Mouse (Mus musculus): ENCODE data around the gene Arglu1. TPM values are rescaled to one million over a fixed set of nuclear protein-coding genes. Genes with fewer than 3 reads are reported as not detected.

Arglu1 gene
- polyA plus RNA-seq, 1 experiment from 2014 or later: 142 TPM

DNA sequence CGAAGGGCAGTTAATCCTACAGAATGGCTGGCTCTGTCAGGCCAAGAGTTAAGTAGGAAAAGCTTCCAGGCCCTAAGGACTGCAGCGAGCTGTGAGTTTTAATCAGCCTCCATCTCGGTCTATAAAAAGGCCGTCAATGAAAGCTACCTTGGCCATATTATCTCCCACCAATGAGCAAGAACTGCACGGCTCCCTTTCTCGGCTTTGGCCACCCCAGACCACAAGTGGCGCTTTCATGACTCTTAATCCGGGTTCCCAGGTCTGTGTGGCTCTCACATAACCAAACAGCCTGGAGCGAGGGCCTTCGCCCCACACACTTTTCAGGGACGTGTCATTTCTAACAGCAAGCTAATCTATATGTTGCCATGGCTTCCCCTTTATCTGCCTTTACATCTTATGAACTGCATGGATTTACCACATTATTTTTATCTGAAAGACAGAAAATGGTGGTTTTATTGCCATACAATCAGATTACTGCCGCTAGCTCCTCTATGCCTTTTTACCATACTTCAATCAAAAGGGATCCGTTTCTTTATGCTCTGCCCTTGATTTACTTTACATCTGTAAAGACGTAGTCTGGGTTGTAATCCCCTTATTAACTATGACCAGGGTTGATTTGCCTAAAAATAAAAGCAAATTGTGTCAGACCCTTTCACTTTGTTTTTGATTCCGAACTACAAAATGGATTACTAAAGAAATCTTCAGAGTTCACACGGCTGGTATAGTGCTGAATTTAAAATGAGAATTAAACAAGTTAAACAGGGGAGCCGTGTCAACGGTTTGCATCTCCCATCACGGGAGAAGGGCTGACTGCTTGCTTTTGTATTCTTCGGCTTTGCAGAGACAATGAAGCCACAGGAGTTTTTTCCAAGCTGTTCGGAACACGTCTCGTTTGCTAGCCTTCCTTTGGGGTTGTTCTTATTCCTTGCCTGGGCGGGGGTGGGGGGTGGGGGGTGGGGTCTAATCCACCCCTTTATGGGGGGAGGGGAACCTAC lies 34.7 kb downstream of the Arglu1 start:
- Histone ChIP-seq H3K27me3 (ENCODE audit: low read depth, poor library complexity, severe bottlenecking) (peaks cover 60% of the 10 kb centered on the region), H3K27ac (replicated peaks) (peak overlapping the region; percentile 46; the same call in 1 of the 2 replicates), H3K9me3 (replicated peaks) (no peaks in the 10 kb centered on the region), H3K4me3 (peak overlapping the region; percentile 93), H3K36me3 (no peaks in the 10 kb centered on the region), H3K4me1 (peaks cover 93% of the 10 kb centered on the region)
- WGBS: 7% methylated on average over 24 of the region's 24 CpGs
- DNase-seq (ENCODE audit: low spot score): peak; percentile 78

DNA sequence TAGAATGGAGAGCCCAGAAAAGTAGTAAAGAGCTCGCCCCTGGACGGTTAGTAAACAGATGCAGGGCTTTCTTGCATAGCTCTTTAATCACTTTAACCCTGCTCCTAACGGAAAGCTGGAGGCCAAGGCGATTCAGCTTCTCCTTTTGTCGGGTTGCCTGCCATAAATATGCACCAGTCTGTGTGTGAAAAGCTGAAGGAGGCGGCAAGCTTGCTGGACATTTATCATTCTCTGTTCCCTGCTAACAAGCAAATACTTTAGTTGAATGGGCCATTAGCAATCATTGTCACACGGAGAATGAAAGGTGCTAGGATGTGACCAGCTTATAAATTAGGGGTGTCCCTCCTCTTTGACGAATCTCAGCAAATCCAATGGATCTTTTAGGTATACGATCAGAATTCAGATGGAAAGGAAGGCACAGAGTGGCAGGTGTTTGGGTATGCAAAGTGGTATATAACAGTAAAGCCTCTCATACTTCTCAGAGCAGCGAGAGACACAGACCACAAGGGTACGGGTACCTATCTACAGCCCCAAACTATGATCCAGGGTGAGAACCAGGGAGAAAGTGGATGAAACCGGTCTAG lies 36.3 kb downstream of the Arglu1 start:
- Histone ChIP-seq H3K27ac (replicated peaks) (no peak overlapping the region), H3K36me3 (peaks cover 11% of the 10 kb centered on the region), H3K27me3 (ENCODE audit: low read depth, poor library complexity, severe bottlenecking) (peaks cover 77% of the 10 kb centered on the region), H3K4me1 (peaks cover 96% of the 10 kb centered on the region), H3K4me3 (peak overlapping the region; percentile 21), H3K9me3 (replicated peaks) (no peaks in the 10 kb centered on the region)
- DNase-seq (ENCODE audit: low spot score): peak; percentile 22
- WGBS: 38% methylated on average over 12 of the region's 12 CpGs

DNA sequence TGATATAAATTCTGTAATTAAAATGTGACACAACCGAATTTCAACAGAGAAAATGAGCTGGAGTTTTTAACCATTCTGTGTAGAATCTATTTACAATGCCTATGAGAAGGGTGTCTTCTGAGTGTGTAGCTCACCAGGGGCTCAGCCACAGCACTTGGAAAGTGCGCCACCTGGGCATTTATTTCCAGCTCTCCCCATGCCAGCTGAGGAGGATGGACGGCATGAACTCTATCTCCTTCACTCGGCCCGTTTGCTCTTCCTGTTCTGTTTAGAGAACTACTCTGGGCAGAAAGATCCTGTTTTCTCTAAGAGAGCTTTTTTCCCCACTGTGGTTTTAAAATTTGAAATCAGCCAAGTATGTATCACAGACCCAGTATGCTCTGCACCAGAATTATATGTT lies 37.0 kb downstream of the Arglu1 start:
- WGBS: 72% methylated on average over 5 of the region's 5 CpGs
- peak overlapping the region; percentile 21; the same call in 1 of the 2 replicates for H3K4me3 ChIP-seq
- H3K27me3 ChIP-seq (ENCODE audit: low read depth, poor library complexity, severe bottlenecking): peaks cover 83% of the 10 kb centered on the region
- no peak for DNase-seq (ENCODE audit: low spot score)
- no peaks in the 10 kb centered on the region for H3K9me3 ChIP-seq (replicated peaks)
- H3K36me3 ChIP-seq: peaks cover 11% of the 10 kb centered on the region
- no peak overlapping the region for H3K27ac ChIP-seq (replicated peaks)
- H3K4me1 ChIP-seq: peaks cover 92% of the 10 kb centered on the region

DNA sequence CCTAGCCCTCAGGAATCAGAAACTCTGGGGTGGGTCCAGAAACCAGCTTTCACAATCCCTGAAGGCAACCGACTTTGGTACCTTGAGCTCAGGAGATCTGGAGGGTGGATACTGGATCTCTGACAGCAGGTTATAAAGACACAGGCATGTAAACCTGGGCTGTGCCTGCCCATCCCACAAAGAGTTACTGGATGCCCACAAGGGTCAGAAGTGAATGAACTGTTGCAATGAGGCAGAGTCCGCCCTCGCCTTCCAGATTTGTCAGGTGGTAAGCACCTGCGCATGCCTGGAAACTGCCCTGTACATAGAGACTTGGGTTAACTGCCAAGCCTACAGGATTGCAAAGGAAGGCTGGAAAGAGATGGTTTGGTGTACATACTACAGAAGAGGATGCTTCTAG lies 37.9 kb downstream of the Arglu1 start:
- peaks cover 82% of the 10 kb centered on the region for H3K4me1 ChIP-seq
- 96% methylated on average over 4 of the region's 4 CpGs for WGBS
- H3K27ac ChIP-seq (replicated peaks): no peak overlapping the region
- H3K9me3 ChIP-seq (replicated peaks): no peaks in the 10 kb centered on the region
- H3K36me3 ChIP-seq: peaks cover 11% of the 10 kb centered on the region
- peaks cover 88% of the 10 kb centered on the region for H3K27me3 ChIP-seq (ENCODE audit: low read depth, poor library complexity, severe bottlenecking)
- H3K4me3 ChIP-seq: no peak overlapping the region
- no peak for DNase-seq (ENCODE audit: low spot score)

DNA sequence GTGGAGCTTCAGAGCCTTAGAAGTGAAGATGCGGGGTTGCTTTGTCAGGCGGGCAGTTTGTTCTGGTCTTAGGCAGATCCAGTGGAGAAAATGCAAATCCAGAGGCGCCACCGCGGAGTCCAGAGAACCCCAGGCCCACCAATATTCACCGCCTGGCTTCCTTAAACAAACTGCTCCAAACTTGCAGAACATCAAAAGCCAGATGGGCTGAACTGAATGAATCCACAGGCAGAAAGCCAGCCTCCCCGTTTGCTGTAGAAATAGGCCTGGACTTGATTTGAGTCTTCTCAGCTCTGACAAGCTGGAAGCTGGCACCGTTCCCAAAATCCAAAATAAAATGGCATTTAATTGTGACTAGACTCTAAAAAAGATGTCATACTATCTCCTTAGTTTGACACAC lies 40.4 kb downstream of the Arglu1 start:
- 61% methylated on average over 8 of the region's 8 CpGs for WGBS
- Histone ChIP-seq H3K4me1 (peaks cover 58% of the 10 kb centered on the region), H3K4me3 (no peak overlapping the region), H3K36me3 (peaks cover 14% of the 10 kb centered on the region), H3K27me3 (ENCODE audit: low read depth, poor library complexity, severe bottlenecking) (peaks cover 100% of the 10 kb centered on the region), H3K9me3 (replicated peaks) (no peaks in the 10 kb centered on the region), H3K27ac (replicated peaks) (no peak overlapping the region)
- DNase-seq (ENCODE audit: low spot score): no peak

DNA sequence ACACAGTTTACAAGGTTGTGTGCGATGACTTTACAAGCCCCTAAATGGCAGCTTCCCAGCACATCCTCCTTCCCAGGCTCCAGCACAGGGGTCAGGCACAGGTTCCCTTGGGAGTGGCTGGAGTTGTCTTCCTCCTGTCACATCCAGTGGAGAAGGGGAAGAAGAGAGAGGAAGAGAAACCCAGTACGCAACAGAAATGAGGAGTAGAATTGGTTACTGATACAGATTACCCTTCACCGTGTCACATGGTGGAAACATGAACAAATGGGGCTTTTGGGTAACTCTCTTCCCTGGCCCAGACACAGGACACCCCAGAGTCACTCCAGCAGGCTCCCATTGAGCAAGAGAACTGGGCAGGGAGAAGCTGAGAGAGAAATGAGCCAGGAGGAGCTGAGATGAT lies 40.8 kb downstream of the Arglu1 start:
- Histone ChIP-seq H3K27me3 (ENCODE audit: low read depth, poor library complexity, severe bottlenecking) (peaks cover 99% of the 10 kb centered on the region), H3K9me3 (replicated peaks) (no peaks in the 10 kb centered on the region), H3K27ac (replicated peaks) (no peak overlapping the region), H3K4me3 (no peak overlapping the region), H3K4me1 (peaks cover 53% of the 10 kb centered on the region), H3K36me3 (peaks cover 14% of the 10 kb centered on the region)
- 92% methylated on average over 3 of the region's 3 CpGs for WGBS
- no peak for DNase-seq (ENCODE audit: low spot score)

DNA sequence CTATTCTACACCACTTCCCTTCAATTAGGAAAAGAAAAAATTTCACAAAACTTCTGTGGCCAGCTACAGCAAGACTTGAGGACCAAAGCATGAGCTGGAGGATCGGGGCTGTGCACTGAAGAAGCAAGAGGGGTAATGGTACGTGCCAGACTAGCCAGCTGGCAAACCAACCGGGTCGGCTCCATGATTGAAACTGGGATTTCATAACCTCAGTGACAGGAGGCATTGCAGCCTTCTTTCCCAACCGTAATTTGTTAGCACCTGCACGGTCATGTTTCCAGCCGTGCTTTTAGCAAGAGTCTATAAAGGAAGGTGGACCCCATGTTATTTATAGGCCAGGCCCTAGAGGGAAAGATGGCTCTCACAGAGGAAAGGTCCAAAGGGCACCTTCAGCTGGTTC lies 41.6 kb downstream of the Arglu1 start:
- Histone ChIP-seq H3K27ac (replicated peaks) (no peak overlapping the region), H3K36me3 (peaks cover 14% of the 10 kb centered on the region), H3K27me3 (ENCODE audit: low read depth, poor library complexity, severe bottlenecking) (peaks cover 99% of the 10 kb centered on the region), H3K4me1 (peaks cover 45% of the 10 kb centered on the region), H3K4me3 (no peak overlapping the region), H3K9me3 (replicated peaks) (no peaks in the 10 kb centered on the region)
- 93% methylated on average over 7 of the region's 7 CpGs for WGBS
- DNase-seq (ENCODE audit: low spot score): no peak

DNA sequence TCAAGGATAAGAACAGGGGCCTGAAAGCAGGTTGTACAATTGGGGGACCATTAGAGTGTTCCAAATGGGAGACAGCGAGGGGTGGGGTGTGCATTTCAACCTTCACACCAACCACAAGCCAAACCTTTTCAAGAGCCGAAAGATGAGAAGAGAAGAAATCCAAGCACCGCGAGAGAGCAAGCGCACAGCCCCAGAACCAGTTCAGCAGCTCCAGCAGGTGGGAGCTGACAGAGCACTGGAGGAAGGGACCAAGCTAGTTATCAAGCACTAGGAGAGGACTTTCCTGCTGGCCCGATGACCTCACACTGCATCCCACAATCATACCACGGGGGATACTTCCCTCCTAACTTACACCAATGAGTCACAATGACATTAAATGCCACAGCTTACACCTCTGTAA lies 42.5 kb downstream of the Arglu1 start:
- peaks cover 17% of the 10 kb centered on the region for H3K36me3 ChIP-seq
- no peaks in the 10 kb centered on the region for H3K9me3 ChIP-seq (replicated peaks)
- H3K27me3 ChIP-seq (ENCODE audit: low read depth, poor library complexity, severe bottlenecking): peaks cover 98% of the 10 kb centered on the region
- H3K27ac ChIP-seq (replicated peaks): no peak overlapping the region
- peaks cover 40% of the 10 kb centered on the region for H3K4me1 ChIP-seq
- no peak overlapping the region for H3K4me3 ChIP-seq
- DNase-seq (ENCODE audit: low spot score): no peak
- WGBS: 82% methylated on average over 7 of the region's 7 CpGs

DNA sequence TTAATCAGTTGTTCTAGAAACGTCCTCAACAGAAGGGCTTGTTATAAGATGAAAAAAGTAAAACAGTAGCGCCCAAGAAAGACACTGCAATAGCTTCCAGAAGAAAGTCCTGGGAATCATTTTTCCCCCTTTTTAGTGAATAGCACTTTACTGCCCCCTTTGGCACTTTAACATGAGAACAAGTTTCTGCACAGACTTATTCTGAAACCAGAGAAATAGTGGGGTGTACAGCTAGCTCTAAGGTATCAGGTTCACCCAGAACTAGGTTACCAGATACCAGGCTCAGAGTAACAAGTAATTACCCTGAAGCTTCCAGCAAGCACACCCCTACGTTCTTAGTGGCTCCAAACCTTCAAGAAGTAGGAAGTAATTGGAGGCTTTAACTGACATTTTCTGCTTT lies 43.0 kb downstream of the Arglu1 start:
- Histone ChIP-seq H3K4me3 (no peak overlapping the region), H3K27me3 (ENCODE audit: low read depth, poor library complexity, severe bottlenecking) (peaks cover 98% of the 10 kb centered on the region), H3K9me3 (replicated peaks) (no peaks in the 10 kb centered on the region), H3K27ac (replicated peaks) (no peak overlapping the region), H3K4me1 (peaks cover 39% of the 10 kb centered on the region), H3K36me3 (peaks cover 17% of the 10 kb centered on the region)
- no peak for DNase-seq (ENCODE audit: low spot score)
- WGBS: 81% methylated on average over 3 of the region's 3 CpGs

DNA sequence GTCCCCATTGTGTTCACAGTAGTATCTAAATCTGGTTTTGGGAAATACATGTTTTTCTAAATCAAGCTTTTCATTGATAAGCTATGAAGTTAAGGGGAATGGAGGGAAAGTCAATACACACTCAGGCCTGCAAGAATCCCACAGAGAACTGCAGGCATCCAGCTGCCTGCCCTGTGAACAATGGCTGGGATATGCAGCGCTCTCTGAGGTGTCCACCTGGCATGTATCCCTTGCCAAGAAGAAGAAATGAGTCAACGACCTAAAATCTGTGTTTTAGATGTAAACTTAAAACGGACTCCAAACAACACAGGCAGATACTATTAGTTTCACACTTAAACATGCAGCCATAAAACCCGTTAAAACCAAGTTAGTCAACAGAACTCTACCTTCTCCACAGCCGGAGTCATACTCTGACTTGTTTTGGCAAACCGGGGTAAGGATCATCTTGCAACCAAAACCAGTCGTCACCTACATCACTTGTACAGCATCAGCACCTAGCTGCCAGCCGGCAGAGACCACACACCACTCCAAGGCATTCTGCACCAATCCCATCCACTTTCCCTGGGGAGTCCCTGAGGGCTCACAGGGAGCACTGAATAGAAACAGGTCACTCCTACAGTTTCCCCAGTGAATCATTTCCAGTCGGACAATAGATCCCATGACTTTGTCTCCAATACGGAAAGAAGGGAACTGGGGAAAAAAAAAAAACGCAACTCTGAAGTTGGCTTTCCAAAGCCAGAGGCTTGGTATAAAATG lies 46.0 kb downstream of the Arglu1 start:
- peaks cover 73% of the 10 kb centered on the region for H3K27me3 ChIP-seq (ENCODE audit: low read depth, poor library complexity, severe bottlenecking)
- H3K27ac ChIP-seq (replicated peaks): no peak overlapping the region
- H3K4me1 ChIP-seq: peaks cover 34% of the 10 kb centered on the region
- 87% methylated on average over 11 of the region's 11 CpGs for WGBS
- DNase-seq (ENCODE audit: low spot score): no peak
- H3K36me3 ChIP-seq: peaks cover 9% of the 10 kb centered on the region
- no peak overlapping the region for H3K4me3 ChIP-seq
- H3K9me3 ChIP-seq (replicated peaks): no peaks in the 10 kb centered on the region

DNA sequence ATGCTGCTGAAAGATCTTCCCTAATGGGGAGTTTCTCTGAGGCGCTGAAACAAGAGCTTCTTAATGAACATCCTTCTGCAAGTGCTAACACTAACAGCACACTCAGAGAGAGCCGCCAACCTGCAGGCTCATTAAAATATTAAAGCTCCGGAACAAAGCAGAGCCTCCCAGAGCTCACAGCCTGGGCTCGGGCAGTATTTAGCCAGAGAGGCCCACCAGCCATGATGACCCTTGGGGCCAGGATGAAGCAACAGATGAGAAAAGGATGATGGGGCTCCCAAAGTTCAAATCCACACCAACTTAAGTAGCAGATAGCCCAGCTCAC lies 50.1 kb downstream of the Arglu1 start:
- H3K36me3 ChIP-seq: peaks cover 35% of the 10 kb centered on the region; the same call in 1 of the 2 replicates
- H3K27ac ChIP-seq (replicated peaks): 0 out of 2 replicates have a peak overlapping the region, but pooled peaks have one; percentile 33

DNA sequence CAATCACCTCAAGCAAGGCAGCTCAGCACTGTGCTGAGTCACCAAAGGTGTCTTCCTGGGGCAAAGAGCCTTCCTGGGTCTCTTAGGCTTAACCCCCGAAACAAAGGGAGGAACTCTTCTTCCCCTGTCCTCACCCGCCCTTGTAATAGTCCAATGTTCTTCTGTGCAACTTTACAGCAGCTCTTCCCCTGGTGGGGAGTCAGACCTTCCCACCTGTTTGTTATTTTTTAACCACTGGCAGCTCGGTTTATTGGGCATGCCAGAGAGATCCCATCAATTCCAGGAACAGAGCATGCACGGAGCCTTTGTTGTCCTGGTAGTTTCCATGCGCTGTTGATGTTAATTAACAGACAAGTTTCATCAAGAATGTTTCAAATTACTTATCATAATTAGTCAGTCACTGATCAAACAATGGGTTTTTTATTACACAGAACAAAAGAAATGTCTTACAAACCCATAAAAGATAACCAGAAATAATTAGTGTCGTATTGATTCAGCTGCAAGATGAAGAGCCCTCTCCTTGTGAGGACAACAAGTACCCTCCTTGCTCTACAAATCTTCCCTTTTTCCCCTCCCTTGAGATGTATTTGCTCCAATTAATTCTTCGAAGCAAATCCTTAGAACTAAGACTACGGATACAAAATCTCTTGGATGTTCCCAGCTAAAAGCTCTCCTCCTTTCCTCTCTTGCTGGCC lies 50.6 kb downstream of the Arglu1 start:
- 45% methylated on average over 8 of the region's 8 CpGs for WGBS
- 0 out of 2 replicates have a peak overlapping the region, but pooled peaks have one; percentile 33 for H3K27ac ChIP-seq (replicated peaks)

More for the DNA sequence above, 50.1 kb downstream of the Arglu1 start:
- H3K4me1 ChIP-seq: peaks cover 30% of the 10 kb centered on the region
- DNase-seq (ENCODE audit: low spot score): peak; percentile 22
- H3K4me3 ChIP-seq: no peak overlapping the region
- H3K9me3 ChIP-seq (replicated peaks): no peaks in the 10 kb centered on the region
- peaks cover 46% of the 10 kb centered on the region for H3K27me3 ChIP-seq (ENCODE audit: low read depth, poor library complexity, severe bottlenecking)
- WGBS: 7% methylated on average over 4 of the region's 4 CpGs

More for the DNA sequence above, 50.6 kb downstream of the Arglu1 start:
- H3K9me3 ChIP-seq (replicated peaks): no peaks in the 10 kb centered on the region
- peaks cover 39% of the 10 kb centered on the region; the same call in 1 of the 2 replicates for H3K36me3 ChIP-seq
- H3K27me3 ChIP-seq (ENCODE audit: low read depth, poor library complexity, severe bottlenecking): peaks cover 41% of the 10 kb centered on the region
- H3K4me3 ChIP-seq: no peak overlapping the region
- H3K4me1 ChIP-seq: peaks cover 30% of the 10 kb centered on the region
- DNase-seq (ENCODE audit: low spot score): no peak

All from midbrain, embryonic 10.5 days (tissue).